Mouse (Mus musculus) gastrocnemius, adult 2 months (tissue): ENCODE results near the gene Cux1. TPM values are rescaled to one million over a fixed set of nuclear protein-coding genes. Genes with fewer than 3 reads are reported as not detected.
A peak's percentile ranks its signal among the peaks of the same experiment; 100 is the strongest.

Source experiments
- DNase-seq: peaks from one replicate; pipeline ENCODE4 v3.0.0; 2022
- H3K27ac ChIP-seq: fragments of 200-600 bp; 2 replicates; pipeline ENCODE4 v1.8.1; 2022; ENCODE audit warnings: mild to moderate bottlenecking
- H3K4me3 ChIP-seq: fragments of 200-600 bp; 2 replicates; pipeline ENCODE4 v1.8.1; 2022; ENCODE audit warnings: mild to moderate bottlenecking, moderate library complexity
- CTCF ChIP-seq: fragments of 200-600 bp; IDR thresholded peaks from 2 replicates; pipeline ENCODE4 v1.8.1; 2022; ENCODE audit warnings: antibody characterized with exemption, mild to moderate bottlenecking, moderate library complexity
- intact Hi-C: fragments of 180-260 bp; cut with DNase I; formaldehyde crosslinking; loops from one replicate; pipeline ENCODE4 v1.15.1; 2025
- total RNA-seq, 2 experiments: library from RNA; stranded (reverse); gene quantifications; 2 replicates each; pipeline ENCODE4 v1.2.3; 2021

The Cux1 gene
- total RNA-seq, 2 experiments from 2014 or later = 80.9 to 88.2 TPM

DNA sequence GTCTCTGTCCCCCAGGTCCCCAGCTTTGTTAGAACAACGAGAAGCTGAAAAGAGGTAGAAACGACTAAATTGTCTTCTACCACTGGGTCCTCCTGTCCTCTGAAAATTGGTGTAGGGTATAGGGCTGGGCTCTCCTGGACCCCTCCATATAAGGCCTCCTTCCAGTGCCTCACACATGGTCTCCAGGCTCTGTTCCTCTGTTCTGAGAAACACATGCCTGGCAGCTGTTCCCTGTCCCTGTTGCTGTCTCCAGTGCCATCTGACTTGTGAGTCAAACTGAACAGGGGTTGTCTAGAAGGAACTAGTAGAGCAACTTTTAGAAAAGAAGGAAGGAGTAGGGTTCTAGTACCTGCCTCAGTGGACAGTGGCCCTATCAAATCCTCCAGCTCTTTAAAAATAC is 152.8 kb downstream of the Cux1 start:
- intact Hi-C loops = no loop called here
- no peak for DNase-seq
- TF ChIP-seq CTCF = no peak
- Histone ChIP-seq H3K27ac (no peak overlapping the region), H3K4me3 (no peak overlapping the region)

DNA sequence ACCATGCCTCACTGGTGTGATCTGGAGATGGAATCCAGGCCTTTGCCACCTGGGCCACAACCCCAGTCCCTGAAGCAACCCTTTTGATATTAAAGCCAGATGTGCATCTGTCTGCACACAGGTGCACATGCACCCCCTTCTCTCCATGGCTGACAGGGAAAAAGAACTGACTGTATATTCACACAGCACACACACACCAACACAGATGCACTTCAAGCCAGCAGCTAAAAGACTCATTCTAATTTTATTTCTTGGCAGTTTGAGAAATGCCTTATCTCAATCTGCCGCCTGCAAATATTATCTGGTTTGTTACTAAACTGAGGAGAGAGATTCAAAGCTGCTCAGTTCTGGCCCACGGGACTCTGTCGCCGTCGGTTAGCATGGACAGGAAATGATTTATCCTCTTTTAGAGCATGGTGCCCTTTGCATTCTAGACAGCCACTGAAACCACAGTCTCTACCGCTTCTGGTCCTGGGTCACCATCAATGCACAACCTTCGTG is 156.6 kb downstream of the Cux1 start:
- no peak for TF ChIP-seq CTCF
- intact Hi-C loops = no loop called here
- Histone ChIP-seq H3K4me3 (no peak overlapping the region), H3K27ac (no peak overlapping the region)
- no peak for DNase-seq

DNA sequence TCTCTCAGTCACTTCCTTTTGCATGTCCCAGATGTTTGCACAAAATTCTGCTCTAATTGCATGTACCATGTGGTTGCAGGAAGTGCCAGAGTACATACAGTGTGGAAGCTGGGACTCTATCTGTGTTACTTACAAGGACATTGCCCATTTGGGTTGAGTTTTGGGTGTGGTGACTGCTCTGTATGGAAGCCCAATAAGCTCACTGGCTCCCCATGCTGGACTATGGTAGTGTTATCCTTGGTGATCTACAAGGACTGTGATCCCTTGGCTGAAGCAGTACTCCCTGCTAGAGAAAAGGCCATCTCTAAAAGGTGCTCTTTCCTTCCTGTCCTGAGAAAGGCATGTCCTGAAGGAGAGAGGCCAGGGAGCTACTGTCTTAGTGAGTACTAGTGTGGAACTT is 160.9 kb downstream of the Cux1 start:
- TF ChIP-seq CTCF = no peak
- intact Hi-C loops = no loop called here

DNA sequence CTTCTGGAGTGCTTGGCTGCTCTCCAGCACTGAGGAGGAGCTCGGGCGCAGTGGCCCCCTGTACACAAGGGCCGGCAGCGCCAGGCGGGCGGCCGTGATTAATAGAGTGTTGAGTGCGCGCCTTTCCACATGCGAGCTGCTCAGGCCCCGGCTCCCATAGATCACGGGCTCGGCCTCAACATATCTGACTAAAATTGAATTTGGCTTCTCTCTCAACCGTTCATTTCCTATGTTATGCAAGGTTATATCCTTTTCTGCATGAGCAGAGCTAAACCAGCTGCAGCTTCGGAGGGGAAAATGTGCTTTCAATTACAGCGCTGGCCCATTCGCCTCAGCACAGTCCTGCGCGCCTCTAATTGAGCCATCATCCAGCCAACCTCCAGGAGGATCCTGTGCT is 163.7 kb downstream of the Cux1 start:
- peak overlapping the region; percentile 61 for H3K27ac ChIP-seq
- TF ChIP-seq CTCF = no peak
- peak; percentile 57 for DNase-seq
- H3K4me3 ChIP-seq = peak overlapping the region; percentile 53
- intact Hi-C loops = no loop called here

More for the DNA sequence above, 160.9 kb downstream of the Cux1 start:
- no peak for DNase-seq
- Histone ChIP-seq H3K27ac (no peak overlapping the region), H3K4me3 (no peak overlapping the region)

DNA sequence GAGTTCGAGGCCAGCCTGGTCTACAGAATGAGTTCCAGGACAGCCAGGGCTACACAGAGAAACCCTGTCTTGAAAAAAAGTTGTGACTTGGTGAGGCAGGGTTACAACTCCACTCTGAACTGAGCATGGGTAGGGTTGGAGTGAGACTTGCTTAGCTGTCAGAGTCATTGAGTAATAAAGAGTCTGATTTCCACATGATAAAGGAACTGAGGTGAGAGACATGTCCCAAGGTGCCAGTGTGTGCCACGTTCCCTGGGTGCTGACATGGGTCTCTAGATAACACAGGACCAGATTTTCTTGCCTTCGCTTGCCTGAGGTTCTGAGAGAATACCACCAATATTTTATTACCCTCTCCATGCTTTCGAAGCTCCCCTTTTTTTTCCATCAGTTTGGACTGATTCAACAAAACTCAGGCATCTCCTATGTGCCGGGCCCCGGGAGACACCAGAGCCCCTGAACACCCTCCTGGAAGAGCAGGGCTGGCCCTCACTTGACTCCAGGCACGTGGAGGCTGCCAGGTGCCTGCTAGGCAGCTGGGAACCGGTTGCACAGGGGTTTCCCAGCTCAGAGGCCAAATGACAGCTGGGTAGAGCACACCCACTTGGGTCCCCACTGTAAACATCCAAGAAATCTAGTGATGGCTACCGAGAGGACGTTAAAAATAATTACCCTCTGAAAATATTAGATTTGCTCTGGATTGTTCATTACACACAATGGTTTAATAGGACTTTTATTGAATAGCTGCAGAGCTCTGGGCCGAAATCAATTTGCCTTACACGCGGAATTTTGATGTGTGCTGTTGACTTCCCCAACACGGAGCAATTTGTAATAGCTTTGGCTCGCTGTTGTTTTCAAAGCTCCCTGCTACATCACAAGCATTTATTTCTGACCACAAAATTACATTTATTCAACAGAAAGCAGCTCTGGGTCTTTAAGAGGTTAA is 164.4 kb downstream of the Cux1 start:
- peak overlapping the region; percentile 53 for H3K4me3 ChIP-seq
- DNase-seq = peak; percentile 33
- H3K27ac ChIP-seq = peak overlapping the region; percentile 61
- intact Hi-C loops = no loop called here
- TF ChIP-seq CTCF = no peak

DNA sequence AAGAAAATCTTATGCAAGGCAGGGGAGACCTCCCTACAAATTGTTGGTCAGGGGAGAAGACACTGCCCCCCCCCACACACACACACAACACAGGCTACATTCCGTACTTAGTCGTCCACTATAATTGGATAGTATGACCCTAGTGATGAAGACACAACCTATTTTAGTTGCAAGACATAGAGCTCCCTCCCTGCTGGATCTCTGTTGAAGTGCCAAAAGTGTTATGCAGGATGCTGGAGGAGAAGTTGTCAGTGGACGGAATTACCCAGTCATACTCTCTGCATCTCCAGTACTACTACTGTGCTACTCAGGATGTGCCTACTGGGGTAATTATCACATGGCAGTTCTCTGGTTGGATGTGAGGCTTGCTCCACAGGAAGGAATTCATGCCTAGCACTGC is 168.6 kb downstream of the Cux1 start:
- peak; percentile 34 for DNase-seq
- H3K27ac ChIP-seq = peak overlapping the region; percentile 46
- TF ChIP-seq CTCF = no peak
- H3K4me3 ChIP-seq = no peak overlapping the region
- intact Hi-C loops = loop anchor here (5.0 kb wide), 1 partner anchor 64 kb away; no protein-coding TSS in a partner anchor

DNA sequence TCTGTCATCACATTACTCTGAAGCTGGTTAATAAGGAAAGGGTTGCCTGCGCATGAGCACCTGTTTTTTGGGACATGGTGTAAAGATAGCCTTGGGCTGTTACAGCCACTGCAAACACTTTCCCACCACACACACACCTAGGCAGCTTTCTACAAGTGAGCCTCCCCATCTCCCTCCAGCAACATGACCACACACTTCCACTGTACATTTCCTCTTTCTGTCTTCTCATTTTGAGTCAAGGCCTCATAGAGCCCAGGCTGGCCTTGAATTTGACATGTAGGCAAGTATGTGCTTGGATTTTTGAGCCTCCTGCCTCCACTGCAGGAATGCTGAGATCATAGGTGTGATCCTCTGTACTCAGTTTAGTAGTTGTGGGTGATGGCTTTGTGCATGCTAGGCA is 170.6 kb downstream of the Cux1 start:
- no peak for TF ChIP-seq CTCF
- intact Hi-C loops = loop anchor here (5.0 kb wide), 1 partner anchor 66 kb away; no protein-coding TSS in a partner anchor
- H3K27ac ChIP-seq = peak overlapping the region; percentile 46
- no peak for DNase-seq
- H3K4me3 ChIP-seq = no peak overlapping the region

DNA sequence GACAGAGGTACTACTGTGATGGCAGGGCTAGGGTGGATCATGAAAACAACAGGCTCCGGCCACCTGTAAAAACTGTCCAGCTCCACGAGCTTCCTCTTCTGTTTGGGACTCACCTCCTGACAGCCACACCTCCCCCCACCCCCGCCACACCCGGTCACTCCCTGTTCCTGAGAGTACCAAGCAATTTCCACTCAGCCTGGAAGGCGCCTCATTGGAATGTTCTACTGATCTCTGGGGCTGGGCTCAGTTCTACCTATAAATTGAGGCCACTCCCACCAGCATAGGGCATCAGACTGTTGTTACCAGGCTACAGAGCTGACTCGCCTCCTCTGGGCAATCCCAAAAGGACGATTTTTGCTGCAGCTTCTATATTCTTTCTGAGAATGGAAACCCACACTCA is 171.0 kb downstream of the Cux1 start:
- intact Hi-C loops = loop anchor here (5.0 kb wide), 1 partner anchor 66 kb away; no protein-coding TSS in a partner anchor
- Histone ChIP-seq H3K4me3 (no peak overlapping the region), H3K27ac (peak overlapping the region; percentile 64)
- TF ChIP-seq CTCF = no peak
- peak; percentile 24 for DNase-seq

DNA sequence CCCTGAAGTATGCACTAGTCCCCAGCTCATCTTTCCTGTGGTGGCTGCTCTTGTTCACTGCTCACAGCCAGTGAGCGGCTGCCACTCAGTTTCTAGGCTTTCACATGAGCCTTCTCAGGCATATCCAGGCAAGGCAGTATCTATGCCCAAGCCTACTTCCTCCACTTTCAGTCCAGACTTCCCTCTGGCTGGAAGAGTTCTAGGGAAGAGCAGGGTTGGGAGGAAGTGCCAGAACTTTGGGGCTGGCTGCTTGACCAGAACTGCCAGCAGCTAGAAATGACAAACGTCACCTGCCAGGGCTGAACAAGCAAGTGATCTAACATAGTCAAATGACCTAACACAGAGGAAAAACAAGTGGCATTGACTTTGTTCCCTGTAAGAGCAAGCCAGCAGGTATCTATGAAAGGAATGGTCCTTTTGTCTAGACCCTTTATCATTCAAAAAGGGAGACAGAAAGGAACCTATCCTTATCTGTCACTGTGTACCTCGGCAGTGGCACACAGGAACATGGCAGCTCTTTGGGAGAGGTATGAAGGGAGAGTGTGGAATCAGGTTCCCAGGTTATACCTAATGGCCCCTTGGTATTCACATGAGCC is 171.6 kb downstream of the Cux1 start:
- Histone ChIP-seq H3K27ac (peak overlapping the region; percentile 64), H3K4me3 (no peak overlapping the region)
- no peak for TF ChIP-seq CTCF
- DNase-seq = peak; percentile 57
- intact Hi-C loops = loop anchor here (5.0 kb wide), 1 partner anchor 67 kb away; no protein-coding TSS in a partner anchor

DNA sequence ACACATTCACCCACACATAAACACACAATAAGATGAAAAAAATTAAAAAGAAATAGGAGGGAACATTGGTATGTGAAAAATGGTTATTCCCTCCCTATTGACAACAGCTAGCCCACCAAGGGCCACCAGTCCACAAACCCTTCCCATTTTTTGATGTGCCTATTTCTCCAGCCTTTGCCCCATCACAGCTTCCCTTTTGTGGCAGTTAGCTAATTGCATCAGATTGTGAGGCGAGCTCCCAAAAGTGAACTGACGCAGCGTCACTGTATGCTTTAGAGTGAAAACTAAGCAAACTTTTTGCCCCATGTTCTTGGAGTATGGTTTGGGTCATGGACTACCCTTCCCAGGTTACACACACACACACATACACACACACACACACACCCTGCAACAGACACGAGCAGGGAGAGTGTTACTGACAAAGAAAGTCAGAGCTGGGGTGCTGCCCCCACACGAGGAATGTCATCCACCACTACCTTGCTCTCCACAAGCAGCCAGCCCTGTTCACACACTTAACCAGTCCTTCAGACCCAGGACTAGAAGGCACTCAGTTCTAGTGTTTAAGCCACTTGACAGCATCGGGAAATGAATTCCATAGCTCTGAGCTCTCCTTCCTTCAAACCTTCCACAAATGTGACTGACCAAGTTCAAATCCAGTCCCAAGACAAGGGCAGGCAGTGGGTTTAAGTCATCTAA is 172.6 kb downstream of the Cux1 start:
- Histone ChIP-seq H3K27ac (peak overlapping the region; percentile 64), H3K4me3 (no peak overlapping the region)
- intact Hi-C loops = loop anchor here (5.0 kb wide), 1 partner anchor 68 kb away; no protein-coding TSS in a partner anchor
- no peak for TF ChIP-seq CTCF
- DNase-seq = no peak

DNA sequence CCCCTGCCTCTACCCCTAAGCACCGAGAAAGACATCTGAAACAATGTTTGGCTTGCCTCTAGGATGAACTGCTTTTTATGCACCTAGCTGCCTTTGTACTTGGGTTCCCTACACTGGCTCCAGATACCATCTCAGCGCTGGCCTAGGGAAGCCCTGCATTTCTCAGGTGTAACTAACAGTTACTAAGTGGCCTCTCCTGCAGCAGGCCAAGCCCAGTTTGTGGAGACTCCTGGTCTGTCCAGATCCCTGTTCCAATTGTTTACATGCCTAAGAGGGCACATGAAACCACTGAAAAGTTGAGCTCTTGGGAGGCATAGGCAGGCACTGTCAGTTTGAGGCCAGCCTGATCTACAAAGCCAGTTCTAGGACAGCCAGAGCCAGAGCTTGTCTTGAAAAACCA is 173.7 kb downstream of the Cux1 start:
- no peak for TF ChIP-seq CTCF
- H3K27ac ChIP-seq = no peak overlapping the region
- intact Hi-C loops = no loop called here
- DNase-seq = no peak
- H3K4me3 ChIP-seq = no peak overlapping the region

DNA sequence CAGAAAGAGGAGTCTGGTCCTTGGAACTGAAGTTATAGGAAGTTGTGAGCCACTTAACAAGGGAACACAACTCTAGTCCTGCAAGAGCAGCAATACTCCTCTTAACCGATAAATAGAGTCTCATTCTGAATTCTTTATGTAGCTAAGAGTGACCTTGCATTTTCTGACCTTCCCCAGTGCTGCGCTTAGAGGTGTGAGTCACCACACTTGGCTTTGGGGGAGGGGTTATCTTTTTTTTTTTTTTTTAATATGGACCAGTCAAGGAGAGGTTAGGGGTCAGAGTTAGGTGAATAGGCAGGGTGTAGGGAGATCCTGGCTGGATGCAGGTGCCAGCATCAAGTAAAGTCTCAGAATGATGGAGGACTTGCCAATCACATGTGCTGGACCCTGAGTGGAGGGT is 180.5 kb downstream of the Cux1 start:
- no peak overlapping the region for H3K4me3 ChIP-seq
- DNase-seq = no peak
- no peak for TF ChIP-seq CTCF
- intact Hi-C loops = no loop called here
- no peak overlapping the region for H3K27ac ChIP-seq
